Mouse (Mus musculus) hindbrain, embryonic 12.5 days (tissue): ENCODE results near the gene Polr2e. TPM values are rescaled to one million over a fixed set of nuclear protein-coding genes. Genes with fewer than 3 reads are reported as not detected.

Experiments used
- ATAC-seq: fragments of 200-750 bp; cut with Nextera tagmentation; 2 replicates; pipeline ENCODE4 v1.8.0; 2017; ENCODE audit warnings: moderate TSS enrichment; ENCODE audit not compliant: low FRiP score
- H3K27ac ChIP-seq: fragments of 300-500 bp; sonication (generic); 2 replicates; pipeline ENCODE4 v1.5.1; 2016; ENCODE audit warnings: mild to moderate bottlenecking
- H3K27me3 ChIP-seq: fragments of 300-500 bp; sonication (generic); 2 replicates; pipeline ENCODE4 v1.6.1; 2016; ENCODE audit warnings: mild to moderate bottlenecking
- H3K36me3 ChIP-seq: fragments of 300-500 bp; sonication (generic); 2 replicates; pipeline ENCODE4 v1.6.1; 2016; ENCODE audit warnings: mild to moderate bottlenecking
- H3K4me1 ChIP-seq: fragments of 300-500 bp; sonication (generic); 2 replicates; pipeline ENCODE4 v1.6.1; 2016
- H3K4me2 ChIP-seq: fragments of 300-500 bp; sonication (generic); replicated peaks from 2 replicates; pipeline ENCODE4 v1.6.1; 2016; ENCODE audit warnings: mild to moderate bottlenecking
- H3K4me3 ChIP-seq: fragments of 300-500 bp; sonication (generic); 2 replicates; pipeline ENCODE4 v1.5.1; 2016; ENCODE audit warnings: mild to moderate bottlenecking
- H3K9ac ChIP-seq: fragments of 300-500 bp; sonication (generic); 2 replicates; pipeline ENCODE4 v1.6.1; 2016; ENCODE audit warnings: mild to moderate bottlenecking, moderate library complexity
- H3K9me3 ChIP-seq: fragments of 300-500 bp; sonication (generic); replicated peaks from 2 replicates; pipeline ENCODE4 v1.6.1; 2016; ENCODE audit warnings: mild to moderate bottlenecking
- WGBS: fragments of 180-500 bp; shearing (Covaris S2); methylation state at CpG from one replicate; pipeline ENCODE4 v1.1.7; 2016; 5-methylcytosine and 5-hydroxymethylcytosine counted together
- polyA plus RNA-seq: library from polyadenylated mRNA; unstranded; fragments of >200 nt; fragmentation: Nextera tagmentation; extraction: Ambion mirVana; gene quantifications from 2 replicates; pipeline ENCODE4 v1.2.1, GENCODE M21; 2016

The Polr2e gene
- polyA plus RNA-seq, 1 experiment from 2014 or later = 171 TPM

- 0 out of 2 replicates have a peak, but pooled peaks cover 10% of the 10 kb centered on the region for H3K36me3 ChIP-seq
- no peak overlapping the region for H3K4me3 ChIP-seq
- no peak overlapping the region for H3K27ac ChIP-seq
- peaks cover 16% of the 10 kb centered on the region for H3K4me1 ChIP-seq
- H3K9me3 ChIP-seq = no peaks in the 10 kb centered on the region
- no peak overlapping the region for H3K9ac ChIP-seq
- WGBS = 81% methylated on average over 20 of the region's 20 CpGs
- H3K4me2 ChIP-seq = no peak overlapping the region
- no peaks in the 10 kb centered on the region for H3K27me3 ChIP-seq
- no peak for ATAC-seq
Measured at GRCm38 (mm10) chr10:80072623-80073489, 33.3 kb upstream of the Polr2e start.

GRCm38 (mm10) chr10:80071516-80071900 lies 31.9 kb upstream of the Polr2e start:
- Histone ChIP-seq H3K9me3 (no peaks in the 10 kb centered on the region), H3K4me2 (no peak overlapping the region), H3K36me3 (peaks cover 10% of the 10 kb centered on the region; the same call in 1 of the 2 replicates), H3K4me3 (no peak overlapping the region), H3K27ac (peak overlapping the region; percentile 9; the same call in 1 of the 2 replicates), H3K27me3 (no peaks in the 10 kb centered on the region), H3K4me1 (peaks cover 16% of the 10 kb centered on the region), H3K9ac (0 out of 2 replicates have a peak overlapping the region, but pooled peaks have one; percentile 1)
- 81% methylated on average over 3 of the region's 3 CpGs for WGBS
- ATAC-seq = no peak

- Histone ChIP-seq H3K27me3 (no peaks in the 10 kb centered on the region), H3K4me1 (peaks cover 14% of the 10 kb centered on the region), H3K36me3 (peaks cover 14% of the 10 kb centered on the region; the same call in 1 of the 2 replicates), H3K4me2 (no peak overlapping the region), H3K9me3 (no peaks in the 10 kb centered on the region), H3K9ac (0 out of 2 replicates have a peak overlapping the region, but pooled peaks have one; percentile 1), H3K27ac (peak overlapping the region; percentile 66; the same call in 1 of the 2 replicates), H3K4me3 (no peak overlapping the region)
- ATAC-seq = peak; percentile 38; the same call in 1 of the 2 replicates
- WGBS = 64% methylated on average over 9 of the region's 9 CpGs
Measured at GRCm38 (mm10) chr10:80070837-80071515, 31.4 kb upstream of the Polr2e start.

GRCm38 (mm10) chr10:80069948-80070450 lies 30.4 kb upstream of the Polr2e start:
- H3K4me2 ChIP-seq = no peak overlapping the region
- peaks cover 5% of the 10 kb centered on the region for H3K4me1 ChIP-seq
- H3K27ac ChIP-seq = no peak overlapping the region
- WGBS = 96% methylated on average over 3 of the region's 4 CpGs
- H3K4me3 ChIP-seq = no peak overlapping the region
- H3K9me3 ChIP-seq = no peaks in the 10 kb centered on the region
- peaks cover 14% of the 10 kb centered on the region; the same call in 1 of the 2 replicates for H3K36me3 ChIP-seq
- H3K27me3 ChIP-seq = no peaks in the 10 kb centered on the region
- no peak overlapping the region for H3K9ac ChIP-seq
- ATAC-seq = no peak

- Histone ChIP-seq H3K4me3 (no peak overlapping the region), H3K27me3 (no peaks in the 10 kb centered on the region), H3K4me1 (peaks cover 2% of the 10 kb centered on the region), H3K4me2 (no peak overlapping the region), H3K27ac (no peak overlapping the region), H3K9me3 (no peaks in the 10 kb centered on the region), H3K36me3 (peaks cover 16% of the 10 kb centered on the region), H3K9ac (no peak overlapping the region)
- WGBS = 94% methylated on average over 6 of the region's 7 CpGs
- no peak for ATAC-seq
Measured at GRCm38 (mm10) chr10:80069251-80069650, 29.7 kb upstream of the Polr2e start.

GRCm38 (mm10) chr10:80063877-80064650 lies 24.5 kb upstream of the Polr2e start:
- no peak for ATAC-seq
- no peaks in the 10 kb centered on the region for H3K4me1 ChIP-seq
- H3K4me2 ChIP-seq = no peak overlapping the region
- peaks cover 55% of the 10 kb centered on the region for H3K36me3 ChIP-seq
- whole genome bisulfite sequencing = 75% methylated on average over 23 of the region's 23 CpGs
- no peak overlapping the region for H3K4me3 ChIP-seq
- H3K9ac ChIP-seq = no peak overlapping the region
- no peaks in the 10 kb centered on the region for H3K27me3 ChIP-seq
- 0 out of 2 replicates have a peak overlapping the region, but pooled peaks have one; percentile 32 for H3K27ac ChIP-seq
- no peaks in the 10 kb centered on the region for H3K9me3 ChIP-seq

- WGBS = 88% methylated on average over 5 of the region's 5 CpGs
- no peaks in the 10 kb centered on the region for H3K4me1 ChIP-seq
- no peak overlapping the region for H3K4me3 ChIP-seq
- no peak overlapping the region for H3K9ac ChIP-seq
- peak; percentile 14; the same call in 1 of the 2 replicates for ATAC-seq
- no peaks in the 10 kb centered on the region for H3K27me3 ChIP-seq
- peaks cover 62% of the 10 kb centered on the region for H3K36me3 ChIP-seq
- H3K27ac ChIP-seq = peak overlapping the region; percentile 32; the same call in 1 of the 2 replicates
- H3K4me2 ChIP-seq = no peak overlapping the region
- H3K9me3 ChIP-seq = no peaks in the 10 kb centered on the region
Measured at GRCm38 (mm10) chr10:80063104-80063503, 23.5 kb upstream of the Polr2e start.

GRCm38 (mm10) chr10:80057683-80058326 lies 18.2 kb upstream of the Polr2e start:
- H3K9ac ChIP-seq = no peak overlapping the region
- peaks cover 19% of the 10 kb centered on the region for H3K4me1 ChIP-seq
- peaks cover 64% of the 10 kb centered on the region for H3K36me3 ChIP-seq
- H3K4me2 ChIP-seq = no peak overlapping the region
- ATAC-seq = no peak
- H3K27me3 ChIP-seq = no peaks in the 10 kb centered on the region
- no peaks in the 10 kb centered on the region for H3K9me3 ChIP-seq
- 81% methylated on average over 30 of the region's 30 CpGs for WGBS
- no peak overlapping the region for H3K27ac ChIP-seq
- H3K4me3 ChIP-seq = no peak overlapping the region

- WGBS = 92% methylated on average over 27 of the region's 27 CpGs
- H3K9ac ChIP-seq = no peak overlapping the region
Measured at GRCm38 (mm10) chr10:80056976-80057682, 17.5 kb upstream of the Polr2e start.

GRCm38 (mm10) chr10:80056506-80056905 lies 16.9 kb upstream of the Polr2e start:
- no peak overlapping the region for H3K4me2 ChIP-seq
- H3K27me3 ChIP-seq = no peaks in the 10 kb centered on the region
- no peaks in the 10 kb centered on the region for H3K9me3 ChIP-seq
- peaks cover 26% of the 10 kb centered on the region for H3K4me1 ChIP-seq
- 87% methylated on average over 4 of the region's 4 CpGs for WGBS
- no peak overlapping the region for H3K4me3 ChIP-seq
- H3K36me3 ChIP-seq = peaks cover 54% of the 10 kb centered on the region
- H3K27ac ChIP-seq = no peak overlapping the region
- H3K9ac ChIP-seq = 0 out of 2 replicates have a peak overlapping the region, but pooled peaks have one; percentile 19
- ATAC-seq = no peak

More at GRCm38 (mm10) chr10:80056976-80057682, 17.5 kb upstream of the Polr2e start:
- Histone ChIP-seq H3K4me1 (peaks cover 22% of the 10 kb centered on the region), H3K36me3 (peaks cover 59% of the 10 kb centered on the region), H3K4me3 (no peak overlapping the region), H3K9me3 (no peaks in the 10 kb centered on the region), H3K27me3 (no peaks in the 10 kb centered on the region), H3K27ac (no peak overlapping the region), H3K4me2 (no peak overlapping the region)
- ATAC-seq = no peak

GRCm38 (mm10) chr10:80055891-80056290 lies 16.3 kb upstream of the Polr2e start:
- ATAC-seq = no peak
- no peak overlapping the region for H3K4me3 ChIP-seq
- H3K36me3 ChIP-seq = peaks cover 49% of the 10 kb centered on the region
- H3K9ac ChIP-seq = no peak overlapping the region
- H3K9me3 ChIP-seq = no peaks in the 10 kb centered on the region
- H3K4me2 ChIP-seq = 0 out of 2 replicates have a peak overlapping the region, but pooled peaks have one; percentile 71
- H3K27ac ChIP-seq = no peak overlapping the region
- WGBS = 88% methylated on average over 9 of the region's 10 CpGs
- no peaks in the 10 kb centered on the region for H3K27me3 ChIP-seq
- H3K4me1 ChIP-seq = peaks cover 26% of the 10 kb centered on the region
